Mouse (Mus musculus): ENCODE data around the gene Drd1. TPM values are rescaled to one million over a fixed set of nuclear protein-coding genes. Genes with fewer than 3 reads are reported as not detected.

The Drd1 gene
- polyA plus RNA-seq, 1 experiment from 2014 or later, result 0.22 TPM

- WGBS, result 88% methylated on average over 4 of the region's 4 CpGs
- Histone ChIP-seq H3K4me3 (no peak overlapping the region), H3K9ac (no peak overlapping the region), H3K9me3 (no peaks in the 10 kb centered on the region), H3K4me2 (replicated peaks) (no peak overlapping the region), H3K4me1 (no peaks in the 10 kb centered on the region), H3K27ac (no peak overlapping the region), H3K27me3 (no peaks in the 10 kb centered on the region), H3K36me3 (no peaks in the 10 kb centered on the region)
- no peak for ATAC-seq (ENCODE audit: insufficient number of reproducible peaks, insufficient read depth, low FRiP score, low TSS enrichment)
Measured at GRCm38 (mm10) chr13:54037936-54038335, 17.6 kb downstream of the Drd1 start.

- H3K4me1 ChIP-seq, result no peaks in the 10 kb centered on the region
- ATAC-seq (ENCODE audit: insufficient number of reproducible peaks, insufficient read depth, low FRiP score, low TSS enrichment), result no peak
- 80% methylated on average over 1 of the region's 1 CpGs for WGBS
Measured at GRCm38 (mm10) chr13:54035541-54035940, 20.0 kb downstream of the Drd1 start.

GRCm38 (mm10) chr13:54033653-54034052, 21.9 kb downstream of the Drd1 start:
- Histone ChIP-seq H3K9me3 (no peaks in the 10 kb centered on the region), H3K4me2 (replicated peaks) (no peak overlapping the region), H3K9ac (no peak overlapping the region), H3K4me1 (no peaks in the 10 kb centered on the region), H3K27me3 (no peaks in the 10 kb centered on the region), H3K36me3 (no peaks in the 10 kb centered on the region), H3K4me3 (no peak overlapping the region), H3K27ac (no peak overlapping the region)
- no peak for ATAC-seq (ENCODE audit: insufficient number of reproducible peaks, insufficient read depth, low FRiP score, low TSS enrichment)
- 76% methylated on average over 4 of the region's 4 CpGs for WGBS

More at GRCm38 (mm10) chr13:54035541-54035940, 20.0 kb downstream of the Drd1 start:
- H3K36me3 ChIP-seq, result no peaks in the 10 kb centered on the region
- H3K27ac ChIP-seq, result no peak overlapping the region
- no peaks in the 10 kb centered on the region for H3K27me3 ChIP-seq
- H3K9me3 ChIP-seq, result no peaks in the 10 kb centered on the region
- no peak overlapping the region for H3K4me2 ChIP-seq (replicated peaks)
- no peak overlapping the region for H3K4me3 ChIP-seq
- H3K9ac ChIP-seq, result no peak overlapping the region

GRCm38 (mm10) chr13:54027079-54027478, 28.4 kb downstream of the Drd1 start:
- ATAC-seq (ENCODE audit: insufficient number of reproducible peaks, insufficient read depth, low FRiP score, low TSS enrichment), result no peak
- Histone ChIP-seq H3K4me1 (no peaks in the 10 kb centered on the region), H3K36me3 (no peaks in the 10 kb centered on the region), H3K9ac (no peak overlapping the region), H3K4me3 (no peak overlapping the region), H3K27ac (no peak overlapping the region), H3K4me2 (replicated peaks) (no peak overlapping the region), H3K9me3 (no peaks in the 10 kb centered on the region), H3K27me3 (no peaks in the 10 kb centered on the region)
- WGBS, result 78% methylated on average over 7 of the region's 7 CpGs

GRCm38 (mm10) chr13:54023311-54023710, 32.2 kb downstream of the Drd1 start:
- Histone ChIP-seq H3K27me3 (no peaks in the 10 kb centered on the region), H3K4me1 (no peaks in the 10 kb centered on the region), H3K36me3 (no peaks in the 10 kb centered on the region), H3K27ac (no peak overlapping the region), H3K4me2 (replicated peaks) (no peak overlapping the region), H3K9ac (no peak overlapping the region), H3K4me3 (no peak overlapping the region), H3K9me3 (no peaks in the 10 kb centered on the region)
- 38% methylated on average over 5 of the region's 5 CpGs for WGBS
- no peak for ATAC-seq (ENCODE audit: insufficient number of reproducible peaks, insufficient read depth, low FRiP score, low TSS enrichment)

- ATAC-seq (ENCODE audit: insufficient number of reproducible peaks, insufficient read depth, low FRiP score, low TSS enrichment), result no peak
- 82% methylated on average over 4 of the region's 4 CpGs for WGBS
- H3K36me3 ChIP-seq, result no peaks in the 10 kb centered on the region
- H3K27ac ChIP-seq, result no peak overlapping the region
- H3K4me2 ChIP-seq (replicated peaks), result no peak overlapping the region
- no peaks in the 10 kb centered on the region for H3K4me1 ChIP-seq
- H3K27me3 ChIP-seq, result no peaks in the 10 kb centered on the region
- H3K4me3 ChIP-seq, result no peak overlapping the region
- H3K9ac ChIP-seq, result no peak overlapping the region
- no peaks in the 10 kb centered on the region for H3K9me3 ChIP-seq
Measured at GRCm38 (mm10) chr13:54008716-54009115, 46.8 kb downstream of the Drd1 start.

Other genes with a start within 250 kb of the Drd1 start
- gene Sfxn1, start 16.2 kb upstream of the Drd1 start, polyA plus RNA-seq (2016; fragmentation: Nextera tagmentation; extraction: Ambion mirVana), result 67.0 and 67.1 TPM in 2 replicates
- 0.22 TPM in 1 of 2 replicates, not detected in the other for gene Hrh2, start 136.4 kb upstream of the Drd1 start, polyA plus RNA-seq (2016; fragmentation: Nextera tagmentation; extraction: Ambion mirVana)

Measured in embryonic facial prominence, embryonic 12.5 days (tissue).